Mouse (Mus musculus) splenic B cell, adult 2 months (primary cell): ENCODE measurements around the gene Cldn34b1.
"Not testable (repeated sequence)": the region's sequence is repeated elsewhere in the genome, so short reads cannot be mapped to it uniquely, and the experiment has no call there.

Source experiments
- DNase-seq: peaks from one replicate; pipeline ENCODE4 v3.0.0-alpha.2; 2011; ENCODE audit warnings: low read depth, low spot score
- H3K27me3 ChIP-seq: 2 replicates; pipeline ENCODE4 v1.6.1; 2012; ENCODE audit warnings: mild to moderate bottlenecking, low read length, moderate library complexity, mixed read lengths; ENCODE audit not compliant: control insufficient read depth, poor library complexity, insufficient read depth, severe bottlenecking
- H3K36me3 ChIP-seq: 2 replicates; pipeline ENCODE4 v1.6.1; 2012; ENCODE audit warnings: mild to moderate bottlenecking, low read length, moderate library complexity, mixed read lengths; ENCODE audit not compliant: control insufficient read depth, poor library complexity, insufficient read depth, severe bottlenecking

The Cldn34b1 gene

GRCm38 (mm10) chrX:154890167-154890566 lies at the start of gene Cldn34b1:
Cldn34b1 (minus strand) TSS chrX:154890267.
- H3K36me3 ChIP-seq, DNase-seq, H3K27me3 ChIP-seq: not testable (repeated sequence)

GRCm38 (mm10) chrX:154935887-154936286 lies 45.8 kb upstream of the Cldn34b1 start, which contains the start of gene Magea6:
Magea6 (minus strand) TSS chrX:154935987.
- H3K36me3 ChIP-seq, H3K27me3 ChIP-seq, DNase-seq: not testable (repeated sequence)
